Mouse (Mus musculus): Measurements from ENCODE around the gene Emp2. TPM values are rescaled to one million over a fixed set of nuclear protein-coding genes. Genes with fewer than 3 reads are reported as not detected.

Emp2 gene
- polyA plus RNA-seq, 1 experiment from 2014 or later = 3.6 TPM

DNA sequence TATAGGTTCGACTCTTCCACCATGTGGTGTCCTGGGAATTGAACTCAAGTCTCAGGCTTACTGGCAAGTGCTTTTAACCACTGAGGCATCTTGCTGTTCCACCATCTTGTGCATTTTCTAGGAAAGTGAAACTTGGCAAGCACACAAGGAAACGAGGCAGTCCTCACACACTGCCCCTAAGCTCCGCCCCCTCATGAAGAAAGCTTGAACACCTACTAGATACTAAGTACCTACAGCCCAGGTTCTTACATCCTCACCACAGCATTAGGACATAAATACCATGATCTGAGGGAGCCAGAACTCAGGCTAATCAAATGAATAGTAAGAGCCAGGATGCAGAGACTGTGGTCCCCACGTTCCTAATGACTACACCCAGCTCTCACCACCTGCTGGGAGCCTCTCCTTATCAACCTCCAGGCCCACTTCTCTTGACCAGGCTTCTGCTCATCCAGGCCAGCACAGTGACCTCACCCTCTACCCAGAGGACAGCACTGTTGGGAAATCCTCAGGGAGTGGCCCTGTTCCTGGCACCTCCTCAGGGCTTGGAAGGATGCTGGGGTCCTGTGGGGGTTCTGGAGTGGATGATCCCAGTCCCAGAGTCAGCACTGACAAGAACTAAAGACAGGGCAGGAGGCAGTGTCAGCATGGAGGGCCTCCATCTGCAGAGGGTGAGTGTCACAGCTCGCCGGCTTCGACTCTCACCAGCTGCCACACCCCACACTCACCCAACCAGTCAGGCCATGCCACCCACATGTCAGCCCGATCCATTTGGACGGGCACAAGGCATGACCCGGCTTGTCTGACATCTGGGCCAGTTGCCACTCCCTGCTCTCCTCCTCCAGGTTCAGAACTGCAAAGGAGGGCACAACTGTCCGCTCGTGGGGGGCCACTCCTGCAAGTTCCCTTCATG is 17.1 kb upstream of the Emp2 start:
- no peaks in the 10 kb centered on the region for H3K36me3 ChIP-seq (ENCODE audit: control insufficient read depth, insufficient read depth, low read length)
- no peak overlapping the region for H3K4me3 ChIP-seq (ENCODE audit: low read depth, low read length)
- no peak overlapping the region for H3K9ac ChIP-seq (ENCODE audit: low read depth, low read length)
- no peak for DNase-seq (ENCODE audit: low spot score)
- no peaks in the 10 kb centered on the region for H3K4me1 ChIP-seq (replicated peaks; ENCODE audit: control insufficient read depth, insufficient read depth, low read length)
- no peak overlapping the region for H3K27ac ChIP-seq (ENCODE audit: low read depth, low read length)
- H3K4me2 ChIP-seq (replicated peaks; ENCODE audit: low read depth, low read length) = no peak overlapping the region
- no peaks in the 10 kb centered on the region for H3K9me3 ChIP-seq (ENCODE audit: control insufficient read depth, low read length)
- ATAC-seq (ENCODE audit: low FRiP score) = no peak
- WGBS = 80% methylated on average over 12 of the region's 12 CpGs
- no peaks in the 10 kb centered on the region for H3K27me3 ChIP-seq (ENCODE audit: control insufficient read depth, insufficient read depth, low read length)

DNA sequence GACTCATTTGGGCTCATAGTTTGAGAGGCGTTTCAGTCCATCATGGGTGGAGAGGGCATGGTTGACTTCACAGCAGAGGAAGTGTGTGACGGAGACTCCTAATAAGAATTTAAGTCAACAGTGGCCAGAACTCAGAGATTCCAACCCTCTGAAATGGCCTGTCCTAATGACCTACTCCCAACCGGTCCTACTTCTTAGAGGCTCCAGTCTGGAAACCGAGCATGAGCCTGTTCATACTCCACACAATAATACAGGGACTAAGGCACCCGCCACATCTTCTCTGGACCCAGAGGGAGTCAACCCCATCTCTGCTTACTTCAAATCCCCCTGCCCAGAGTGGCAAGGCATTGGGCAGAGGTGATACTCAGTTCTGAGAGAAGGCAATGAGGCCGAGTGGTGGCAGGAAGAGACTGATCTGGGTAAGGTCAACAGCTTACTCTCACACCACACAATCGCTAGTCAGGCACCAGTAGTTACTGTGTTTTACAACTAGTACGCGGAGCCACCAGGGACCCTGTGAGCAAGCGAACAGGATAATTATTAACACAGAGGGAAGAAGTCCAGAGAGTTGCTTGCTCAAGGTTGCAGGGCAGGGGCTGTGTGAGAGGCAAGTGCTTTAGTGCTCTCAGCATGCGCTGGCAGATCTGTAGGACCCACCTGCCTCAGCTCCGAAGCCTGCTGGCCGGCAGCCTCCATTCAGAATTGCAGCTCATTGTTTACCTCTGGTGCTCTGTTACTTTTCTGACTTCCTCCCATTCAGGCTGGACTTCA is 14.0 kb upstream of the Emp2 start:
- Histone ChIP-seq H3K9me3 (ENCODE audit: control insufficient read depth, low read length) (no peaks in the 10 kb centered on the region), H3K4me3 (ENCODE audit: low read depth, low read length) (no peak overlapping the region), H3K27me3 (ENCODE audit: control insufficient read depth, insufficient read depth, low read length) (no peaks in the 10 kb centered on the region), H3K27ac (ENCODE audit: low read depth, low read length) (no peak overlapping the region), H3K36me3 (ENCODE audit: control insufficient read depth, insufficient read depth, low read length) (no peaks in the 10 kb centered on the region), H3K4me1 (replicated peaks; ENCODE audit: control insufficient read depth, insufficient read depth, low read length) (no peaks in the 10 kb centered on the region), H3K4me2 (replicated peaks; ENCODE audit: low read depth, low read length) (no peak overlapping the region), H3K9ac (ENCODE audit: low read depth, low read length) (no peak overlapping the region)
- DNase-seq (ENCODE audit: low spot score) (no peak), ATAC-seq (ENCODE audit: low FRiP score) (no peak)
- WGBS = 59% methylated on average over 13 of the region's 13 CpGs

GRCm38 (mm10) chr16:10319914-10320569 is 6.3 kb upstream of the Emp2 start:
- H3K4me3 ChIP-seq (ENCODE audit: low read depth, low read length) = no peak overlapping the region
- ATAC-seq (ENCODE audit: low FRiP score) (no peak), DNase-seq (ENCODE audit: low spot score) (no peak)
- no peak overlapping the region for H3K9ac ChIP-seq (ENCODE audit: low read depth, low read length)
- H3K27ac ChIP-seq (ENCODE audit: low read depth, low read length) = no peak overlapping the region
- no peaks in the 10 kb centered on the region for H3K36me3 ChIP-seq (ENCODE audit: control insufficient read depth, insufficient read depth, low read length)
- no peaks in the 10 kb centered on the region for H3K4me1 ChIP-seq (replicated peaks; ENCODE audit: control insufficient read depth, insufficient read depth, low read length)
- H3K9me3 ChIP-seq (ENCODE audit: control insufficient read depth, low read length) = no peaks in the 10 kb centered on the region
- no peaks in the 10 kb centered on the region for H3K27me3 ChIP-seq (ENCODE audit: control insufficient read depth, insufficient read depth, low read length)
- WGBS = 56% methylated on average over 17 of the region's 17 CpGs
- no peak overlapping the region for H3K4me2 ChIP-seq (replicated peaks; ENCODE audit: low read depth, low read length)

DNA sequence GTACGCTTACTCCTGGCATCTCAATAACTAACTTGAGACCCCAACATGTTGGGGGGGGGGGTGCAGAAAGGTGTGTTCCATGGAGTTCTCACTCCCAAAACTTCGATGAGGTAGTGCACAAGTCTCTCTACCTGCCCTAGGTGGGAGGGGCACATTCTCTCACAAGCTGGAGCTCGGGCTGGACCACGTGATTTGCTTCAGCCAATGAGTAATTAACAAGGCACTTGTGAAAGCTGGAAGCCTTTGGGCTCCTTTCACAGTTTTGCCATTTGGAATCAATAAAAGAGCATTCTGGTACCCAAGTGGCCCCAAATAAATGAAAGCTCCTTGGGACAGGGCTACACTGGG is 3.4 kb upstream of the Emp2 start:
- 63% methylated on average over 4 of the region's 4 CpGs for WGBS

GRCm38 (mm10) chr16:10316493-10317196 is 2.9 kb upstream of the Emp2 start:
- ATAC-seq (ENCODE audit: low FRiP score) (no peak), DNase-seq (ENCODE audit: low spot score) (no peak)
- Histone ChIP-seq H3K36me3 (ENCODE audit: control insufficient read depth, insufficient read depth, low read length) (no peaks in the 10 kb centered on the region), H3K9me3 (ENCODE audit: control insufficient read depth, low read length) (no peaks in the 10 kb centered on the region), H3K27ac (ENCODE audit: low read depth, low read length) (no peak overlapping the region), H3K4me3 (ENCODE audit: low read depth, low read length) (no peak overlapping the region), H3K4me2 (replicated peaks; ENCODE audit: low read depth, low read length) (no peak overlapping the region), H3K9ac (ENCODE audit: low read depth, low read length) (no peak overlapping the region), H3K27me3 (ENCODE audit: control insufficient read depth, insufficient read depth, low read length) (peaks cover 9% of the 10 kb centered on the region), H3K4me1 (replicated peaks; ENCODE audit: control insufficient read depth, insufficient read depth, low read length) (peaks cover 4% of the 10 kb centered on the region; the same call in 1 of the 2 replicates)
- WGBS = 86% methylated on average over 10 of the region's 10 CpGs

More for the DNA sequence above, 3.4 kb upstream of the Emp2 start:
- peaks cover 9% of the 10 kb centered on the region for H3K27me3 ChIP-seq (ENCODE audit: control insufficient read depth, insufficient read depth, low read length)
- DNase-seq (ENCODE audit: low spot score) (no peak), ATAC-seq (ENCODE audit: low FRiP score) (no peak)
- H3K9ac ChIP-seq (ENCODE audit: low read depth, low read length) = no peak overlapping the region
- H3K36me3 ChIP-seq (ENCODE audit: control insufficient read depth, insufficient read depth, low read length) = no peaks in the 10 kb centered on the region
- H3K27ac ChIP-seq (ENCODE audit: low read depth, low read length) = no peak overlapping the region
- H3K4me1 ChIP-seq (replicated peaks; ENCODE audit: control insufficient read depth, insufficient read depth, low read length) = peaks cover 4% of the 10 kb centered on the region; the same call in 1 of the 2 replicates
- H3K4me3 ChIP-seq (ENCODE audit: low read depth, low read length) = no peak overlapping the region
- no peak overlapping the region for H3K4me2 ChIP-seq (replicated peaks; ENCODE audit: low read depth, low read length)
- no peaks in the 10 kb centered on the region for H3K9me3 ChIP-seq (ENCODE audit: control insufficient read depth, low read length)

GRCm38 (mm10) chr16:10313226-10313625 is 542 bp downstream of the Emp2 start:
- Histone ChIP-seq H3K27me3 (ENCODE audit: control insufficient read depth, insufficient read depth, low read length) (peaks cover 9% of the 10 kb centered on the region), H3K27ac (ENCODE audit: low read depth, low read length) (no peak overlapping the region), H3K9ac (ENCODE audit: low read depth, low read length) (peak overlapping the region; percentile 52), H3K4me3 (ENCODE audit: low read depth, low read length) (peak overlapping the region; percentile 41), H3K4me2 (replicated peaks; ENCODE audit: low read depth, low read length) (peak overlapping the region; percentile 83), H3K36me3 (ENCODE audit: control insufficient read depth, insufficient read depth, low read length) (no peaks in the 10 kb centered on the region), H3K4me1 (replicated peaks; ENCODE audit: control insufficient read depth, insufficient read depth, low read length) (peaks cover 4% of the 10 kb centered on the region; the same call in 1 of the 2 replicates), H3K9me3 (ENCODE audit: control insufficient read depth, low read length) (no peaks in the 10 kb centered on the region)
- DNase-seq (ENCODE audit: low spot score) = no peak
- peak; percentile 43; the same call in 1 of the 2 replicates for ATAC-seq (ENCODE audit: low FRiP score)
- 4% methylated on average over 15 of the region's 15 CpGs for WGBS

GRCm38 (mm10) chr16:10311989-10312388 is 1.8 kb downstream of the Emp2 start:
- Histone ChIP-seq H3K27me3 (ENCODE audit: control insufficient read depth, insufficient read depth, low read length) (peaks cover 9% of the 10 kb centered on the region), H3K4me3 (ENCODE audit: low read depth, low read length) (no peak overlapping the region), H3K36me3 (ENCODE audit: control insufficient read depth, insufficient read depth, low read length) (no peaks in the 10 kb centered on the region), H3K9me3 (ENCODE audit: control insufficient read depth, low read length) (no peaks in the 10 kb centered on the region), H3K9ac (ENCODE audit: low read depth, low read length) (no peak overlapping the region), H3K4me2 (replicated peaks; ENCODE audit: low read depth, low read length) (no peak overlapping the region), H3K27ac (ENCODE audit: low read depth, low read length) (no peak overlapping the region), H3K4me1 (replicated peaks; ENCODE audit: control insufficient read depth, insufficient read depth, low read length) (peaks cover 4% of the 10 kb centered on the region; the same call in 1 of the 2 replicates)
- DNase-seq (ENCODE audit: low spot score) (no peak), ATAC-seq (ENCODE audit: low FRiP score) (no peak)
- 79% methylated on average over 4 of the region's 4 CpGs for WGBS

GRCm38 (mm10) chr16:10311086-10311485 is 2.7 kb downstream of the Emp2 start:
- H3K4me3 ChIP-seq (ENCODE audit: low read depth, low read length) = no peak overlapping the region
- H3K36me3 ChIP-seq (ENCODE audit: control insufficient read depth, insufficient read depth, low read length) = no peaks in the 10 kb centered on the region
- no peak overlapping the region for H3K9ac ChIP-seq (ENCODE audit: low read depth, low read length)
- 63% methylated on average over 3 of the region's 3 CpGs for WGBS
- no peak overlapping the region for H3K4me2 ChIP-seq (replicated peaks; ENCODE audit: low read depth, low read length)
- DNase-seq (ENCODE audit: low spot score) = no peak
- H3K27me3 ChIP-seq (ENCODE audit: control insufficient read depth, insufficient read depth, low read length) = peaks cover 9% of the 10 kb centered on the region
- peaks cover 4% of the 10 kb centered on the region; the same call in 1 of the 2 replicates for H3K4me1 ChIP-seq (replicated peaks; ENCODE audit: control insufficient read depth, insufficient read depth, low read length)
- H3K27ac ChIP-seq (ENCODE audit: low read depth, low read length) = no peak overlapping the region
- ATAC-seq (ENCODE audit: low FRiP score) = no peak
- no peaks in the 10 kb centered on the region for H3K9me3 ChIP-seq (ENCODE audit: control insufficient read depth, low read length)

Data from hindbrain, embryonic 11.5 days (tissue).